Mouse (Mus musculus) layer of hippocampus, adult 18-20 months (tissue): ENCODE results near the gene Prpf40b. TPM values are rescaled to one million over a fixed set of nuclear protein-coding genes. Genes with fewer than 3 reads are reported as not detected.

Experiments used
- DNase-seq, 2 experiments: peaks; one replicate each; pipeline ENCODE4 v3.0.0; 2022; ENCODE audit warnings: low spot score in 2 of 2
- total RNA-seq, 2 experiments: library from RNA; stranded (reverse); gene quantifications; 2 replicates each; pipeline ENCODE4 v1.2.3; 2021

The Prpf40b gene
- total RNA-seq, 2 experiments from 2014 or later: 93.2 to 93.7 TPM

- DNase-seq: no peak
Observed at GRCm38 (mm10) chr15:99331341-99331740, 36.5 kb downstream of the Prpf40b start.

- DNase-seq: no peak
Observed at GRCm38 (mm10) chr15:99332111-99332510, 37.2 kb downstream of the Prpf40b start.

GRCm38 (mm10) chr15:99332921-99333675 lies 38.2 kb downstream of the Prpf40b start:
- DNase-seq: no peak

GRCm38 (mm10) chr15:99333676-99334065 lies 38.8 kb downstream of the Prpf40b start:
- no peak for DNase-seq

GRCm38 (mm10) chr15:99334500-99334899 lies 39.6 kb downstream of the Prpf40b start:
- no peak for DNase-seq

GRCm38 (mm10) chr15:99335801-99336320 lies 41.0 kb downstream of the Prpf40b start:
- DNase-seq: no peak

- DNase-seq: no peak
Observed at GRCm38 (mm10) chr15:99338916-99339315, 44.0 kb downstream of the Prpf40b start.

- no peak for DNase-seq
Observed at GRCm38 (mm10) chr15:99339669-99340068, 44.8 kb downstream of the Prpf40b start.

- DNase-seq: no peak
Observed at GRCm38 (mm10) chr15:99341102-99341501, 46.2 kb downstream of the Prpf40b start.

- DNase-seq: no peak
Observed at GRCm38 (mm10) chr15:99342194-99342981, 47.5 kb downstream of the Prpf40b start.

- DNase-seq: peak; percentile 59 to 64
Observed at GRCm38 (mm10) chr15:99343414-99344147, 48.7 kb downstream of the Prpf40b start.

- no peak for DNase-seq
Observed at GRCm38 (mm10) chr15:99344148-99344870, 49.4 kb downstream of the Prpf40b start.

GRCm38 (mm10) chr15:99344961-99345360 lies 50.1 kb downstream of the Prpf40b start:
- no peak for DNase-seq

GRCm38 (mm10) chr15:99351610-99352009 lies 56.7 kb downstream of the Prpf40b start:
- DNase-seq: no peak

- no peak for DNase-seq
Observed at GRCm38 (mm10) chr15:99352306-99352705, 57.4 kb downstream of the Prpf40b start.

- DNase-seq: no peak
Observed at GRCm38 (mm10) chr15:99355660-99356059, 60.8 kb downstream of the Prpf40b start.

- no peak for DNase-seq
Observed at GRCm38 (mm10) chr15:99356462-99356861, 61.6 kb downstream of the Prpf40b start.

GRCm38 (mm10) chr15:99358952-99359351 lies 64.1 kb downstream of the Prpf40b start:
- no peak for DNase-seq

- DNase-seq: no peak
Observed at GRCm38 (mm10) chr15:99364022-99364530, 69.2 kb downstream of the Prpf40b start.

GRCm38 (mm10) chr15:99364921-99365320 lies 70.0 kb downstream of the Prpf40b start:
- DNase-seq: no peak
